Mouse (Mus musculus) naive thymus-derived CD4-positive, alpha-beta T cell, adult 2 months (primary cell): ENCODE data around the gene Aktip.
A peak's percentile ranks its signal among the peaks of the same experiment; 100 is the strongest.

Experiments used
- DNase-seq: peaks from one replicate; pipeline ENCODE4 v3.0.0-alpha.2; 2011; ENCODE audit warnings: low read depth

Gene Aktip

DNA sequence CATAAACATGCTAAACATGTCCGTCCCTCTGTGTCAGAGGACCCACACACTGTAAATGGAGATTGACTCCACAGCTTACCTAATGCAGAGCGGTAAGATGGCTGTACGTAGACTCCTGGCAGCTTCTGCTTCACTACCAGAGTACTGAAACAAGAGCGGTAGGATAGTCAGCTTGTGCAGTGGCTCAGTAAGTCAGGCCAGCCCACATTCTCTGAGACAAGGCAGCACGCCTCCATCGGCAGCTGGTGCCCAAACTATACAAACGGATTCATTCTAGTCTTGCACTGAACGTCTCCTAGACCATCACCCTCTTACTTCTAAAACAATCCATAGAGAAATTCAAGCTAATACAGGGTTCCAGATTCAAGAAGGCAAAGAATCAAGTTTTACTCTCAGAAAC, 73.0 kb downstream of the Aktip start:
- DNase-seq: no peak

DNA sequence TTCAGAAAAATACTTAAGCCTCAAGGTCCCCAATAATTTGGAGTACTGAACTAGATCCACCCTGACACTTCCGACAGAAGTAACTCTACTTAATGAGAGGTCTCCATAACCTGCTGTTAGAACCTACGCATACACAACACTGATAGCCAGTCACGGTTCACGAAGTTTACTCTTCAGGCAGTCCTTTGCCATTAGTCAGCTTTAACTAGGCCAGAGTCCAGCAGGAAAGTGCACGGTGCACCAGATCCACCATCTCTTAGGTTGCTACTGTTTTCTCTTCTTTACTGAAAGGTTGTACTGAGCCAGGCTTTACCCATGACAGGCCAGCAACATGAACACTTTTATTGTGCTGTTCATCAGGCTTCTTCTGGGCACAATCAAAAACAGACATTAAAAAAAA, 75.5 kb downstream of the Aktip start:
- DNase-seq: no peak

GRCm38 (mm10) chr8:91118131-91118530, 81.6 kb downstream of the Aktip start:
- DNase-seq: peak; percentile 55

- DNase-seq: peak; percentile 19
Measured at GRCm38 (mm10) chr8:91117537-91117936, 82.2 kb downstream of the Aktip start.

- no peak for DNase-seq
Measured at GRCm38 (mm10) chr8:91114910-91115309, 84.9 kb downstream of the Aktip start.

- no peak for DNase-seq
Measured at GRCm38 (mm10) chr8:91114428-91114827, 85.3 kb downstream of the Aktip start.

DNA sequence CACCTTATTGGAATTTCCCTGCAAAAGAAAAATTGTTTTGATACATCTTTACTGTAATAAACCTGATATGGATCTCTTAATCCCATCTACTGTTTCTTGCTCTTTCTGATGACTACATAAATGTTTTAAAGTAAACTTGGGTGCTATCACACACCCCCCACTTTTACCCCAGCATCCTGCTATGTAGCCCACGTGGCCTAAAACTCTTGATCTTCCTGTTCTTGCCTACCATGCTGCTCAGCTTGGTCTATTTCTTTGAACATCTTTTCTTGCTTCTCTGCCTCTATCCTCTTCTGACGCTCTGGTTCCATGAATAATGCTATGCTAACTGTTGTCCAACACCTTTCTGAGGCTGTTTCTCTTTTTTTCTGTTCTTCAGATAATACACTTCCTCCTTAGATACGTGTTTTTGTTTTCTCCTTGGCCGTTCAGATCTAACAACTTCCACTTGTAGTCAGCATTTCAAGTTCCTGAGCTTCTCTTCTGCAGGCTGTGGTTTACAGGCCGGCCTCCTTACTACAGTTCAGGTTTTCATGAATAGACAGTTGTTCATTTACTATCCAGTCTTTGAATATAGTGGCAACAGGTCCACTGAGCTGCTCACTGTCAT, 87.8 kb downstream of the Aktip start:
- peak; percentile 20 for DNase-seq

GRCm38 (mm10) chr8:91106271-91106670, 93.5 kb downstream of the Aktip start:
- DNase-seq: no peak

- DNase-seq: no peak
Measured at GRCm38 (mm10) chr8:91098106-91098505, 101.7 kb downstream of the Aktip start.

- no peak for DNase-seq
Measured at GRCm38 (mm10) chr8:91094135-91094534, 105.6 kb downstream of the Aktip start.

DNA sequence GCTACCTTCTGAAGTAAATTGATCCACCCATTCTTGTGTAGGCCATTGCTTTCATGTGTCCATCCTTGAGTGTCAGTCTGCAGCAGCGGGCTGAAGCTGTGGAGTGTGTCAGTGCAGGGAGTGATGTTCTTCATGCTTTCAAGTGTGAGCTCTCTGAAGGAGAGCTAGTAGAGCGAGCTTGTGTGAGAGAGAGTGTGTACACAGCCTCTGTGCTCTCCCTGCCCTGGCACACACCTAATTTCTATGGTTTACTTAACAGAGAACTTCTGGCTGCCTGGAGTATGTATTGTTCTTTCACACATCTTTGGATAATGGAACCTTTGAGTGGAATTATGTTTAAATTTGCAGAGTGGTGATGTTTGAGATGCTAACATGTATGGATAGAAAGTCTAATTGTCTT, 110.2 kb downstream of the Aktip start:
- DNase-seq: no peak

DNA sequence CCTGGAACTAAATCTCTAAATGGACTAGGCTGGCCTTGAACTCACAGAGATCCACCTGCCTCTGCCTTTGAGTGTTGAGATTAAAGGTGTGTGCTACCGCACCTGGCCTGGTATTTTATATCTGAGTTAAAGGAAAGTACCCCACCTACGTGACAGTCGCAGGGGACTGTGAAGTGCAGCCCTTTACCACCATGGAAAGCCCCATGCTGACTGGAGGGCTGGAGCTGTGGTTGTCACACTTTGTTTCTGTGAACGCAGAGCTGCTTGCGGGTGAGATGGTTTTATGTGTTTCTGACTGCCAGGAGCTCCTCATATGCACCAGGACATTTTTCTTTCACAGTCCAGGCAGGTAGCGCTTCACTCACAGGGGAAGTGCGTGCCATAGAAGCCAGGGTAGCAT, 111.3 kb downstream of the Aktip start:
- DNase-seq: no peak

- DNase-seq: no peak
Measured at GRCm38 (mm10) chr8:91082428-91082827, 117.3 kb downstream of the Aktip start.

DNA sequence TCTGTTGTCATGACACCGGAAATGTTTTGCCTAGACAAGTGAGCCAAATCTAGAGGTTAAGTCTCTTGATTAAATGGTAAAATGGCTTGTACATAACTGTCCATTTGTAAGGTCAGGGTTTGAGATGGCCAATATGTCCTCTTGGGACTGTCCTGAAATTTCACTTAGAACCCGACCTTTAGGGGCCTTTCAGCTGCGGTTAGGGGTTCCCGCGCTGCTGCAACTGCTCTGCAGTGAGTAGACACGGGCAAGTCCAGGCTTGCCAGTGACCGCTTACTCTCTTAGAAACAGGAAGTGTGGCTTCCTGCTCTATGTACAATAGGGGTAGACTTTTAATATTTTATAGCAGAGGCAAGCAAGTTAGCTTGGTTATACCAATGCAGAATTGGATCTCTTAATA, 117.9 kb downstream of the Aktip start:
- peak; percentile 32 for DNase-seq

GRCm38 (mm10) chr8:91079678-91080077, 120.1 kb downstream of the Aktip start:
- no peak for DNase-seq

GRCm38 (mm10) chr8:91077077-91077867, 122.5 kb downstream of the Aktip start:
- peak; percentile 41 for DNase-seq

- DNase-seq: peak; percentile 93
Measured at GRCm38 (mm10) chr8:91070275-91070859, 129.4 kb downstream of the Aktip start.

- peak; percentile 92 for DNase-seq
Measured at GRCm38 (mm10) chr8:91069834-91070233, 129.9 kb downstream of the Aktip start, which contains the start of gene Rbl2. Gene Rbl2 (plus strand): TSS chr8:91070057.

DNA sequence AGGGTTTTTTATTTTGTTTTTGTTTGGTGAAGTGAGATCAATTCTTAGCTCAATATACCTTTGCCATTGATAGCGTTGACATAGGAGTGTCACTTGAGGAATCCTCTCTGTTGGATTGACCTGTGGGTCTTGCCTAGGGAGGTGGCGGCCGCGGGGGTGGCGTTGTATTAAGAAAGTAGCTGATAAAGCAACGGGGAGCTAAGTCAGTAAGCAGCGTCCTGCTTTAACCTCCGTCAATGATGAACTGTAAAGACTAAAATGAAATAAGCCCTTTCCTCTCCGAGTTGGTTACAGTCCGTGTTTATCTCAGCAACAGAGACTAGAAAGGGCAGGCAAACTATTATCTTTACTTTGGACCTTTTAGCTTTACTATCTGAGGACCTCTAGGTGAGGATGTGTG, 130.4 kb downstream of the Aktip start:
- DNase-seq: no peak

DNA sequence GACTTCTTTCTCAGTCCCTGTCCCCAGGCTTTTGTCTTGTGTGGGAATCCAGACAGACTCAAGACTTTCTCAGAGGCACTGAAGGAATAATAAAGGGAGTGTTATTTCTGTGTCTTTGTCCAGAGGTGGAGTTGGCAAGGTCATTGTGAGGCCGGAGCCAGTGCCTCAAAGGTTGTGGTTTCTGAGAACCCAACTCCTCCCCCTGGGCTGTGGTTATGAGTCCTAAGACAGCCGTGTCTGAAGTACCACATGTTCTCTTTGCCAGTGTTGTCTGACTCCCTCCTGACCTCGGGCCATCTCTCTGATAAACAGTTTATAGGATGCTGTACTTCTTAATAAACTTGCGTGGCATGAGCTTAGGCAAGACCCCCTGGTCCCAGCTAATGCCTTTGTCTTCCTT, 134.6 kb downstream of the Aktip start:
- DNase-seq: no peak
